Mouse (Mus musculus) lung, adult 2 months (tissue): ENCODE results near the gene Cryzl1.

Source experiments
- CTCF ChIP-seq: fragments of 200-500 bp; IDR thresholded peaks from 2 replicates; pipeline ENCODE4 v1.5.1; 2011; ENCODE audit warnings: mild to moderate bottlenecking, low read length, control low read depth; ENCODE audit not compliant: insufficient read depth
- POLR2A ChIP-seq: fragments of 200-500 bp; IDR thresholded peaks from 2 replicates; pipeline ENCODE4 v1.6.1; 2011; ENCODE audit warnings: low read depth, mild to moderate bottlenecking, control low read depth, low read length, borderline replicate concordance; ENCODE audit errors: extremely low read depth

DNA sequence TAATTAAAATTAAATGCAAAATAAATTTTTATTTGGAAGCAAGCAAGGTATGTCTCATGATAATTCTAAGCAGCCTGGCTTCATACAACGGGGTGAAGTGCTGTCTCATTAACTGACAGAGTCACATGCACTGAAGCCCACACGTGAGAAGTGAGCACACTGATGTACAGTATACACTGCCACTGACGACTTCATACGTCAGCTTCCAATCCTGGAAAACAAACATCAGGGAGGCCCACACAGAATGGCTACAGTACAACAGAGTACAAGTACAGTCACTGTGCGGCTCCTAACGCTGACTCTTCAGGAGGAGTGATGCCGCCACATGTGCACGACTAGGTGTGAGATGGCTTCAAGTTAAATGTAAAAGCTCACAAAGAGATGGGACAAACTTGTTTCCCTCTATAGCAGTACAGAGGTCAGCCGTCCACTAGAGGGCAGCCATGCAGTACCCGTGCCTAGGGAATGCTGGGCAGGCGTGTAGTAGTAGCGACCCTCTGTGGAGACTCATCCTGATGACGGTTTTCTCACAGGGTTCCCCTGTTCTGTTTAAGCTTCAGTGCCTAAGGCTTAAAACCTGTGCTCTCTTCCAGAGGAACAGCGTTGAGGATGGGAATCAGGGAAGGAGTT is 34.2 kb downstream of the Cryzl1 start:
- TF ChIP-seq CTCF (peak; percentile 95), POLR2A (no peak)
